Mouse (Mus musculus) CH12.LX (cell line): ENCODE data around the gene Hao2. TPM values are rescaled to one million over a fixed set of nuclear protein-coding genes. Genes with fewer than 3 reads are reported as not detected.

Experiments
- DNase-seq: peaks from one replicate; pipeline ENCODE4 v3.0.0-alpha.2; 2013; ENCODE audit errors: extremely low read depth
- H3K27ac ChIP-seq: 2 replicates; pipeline ENCODE4 v1.5.1; 2012; ENCODE audit warnings: low read depth, mild to moderate bottlenecking, control low read depth, moderate library complexity; ENCODE audit not compliant: insufficient read depth
- H3K27me3 ChIP-seq: replicated peaks from 2 replicates; pipeline ENCODE3; 2012; ENCODE audit warnings: inconsistent platforms
- H3K36me3 ChIP-seq, 2 experiments: replicated peaks in 1 of 2; 2 replicates each; pipeline versions ENCODE3 to v1.6.1; 2012; ENCODE audit warnings: inconsistent platforms in 1 of 2, low read length in 1 of 2, mild to moderate bottlenecking in 1 of 2, mixed read lengths in 1 of 2, moderate library complexity in 1 of 2; ENCODE audit not compliant: control insufficient read depth in 1 of 2, insufficient read depth in 1 of 2
- H3K4me1 ChIP-seq, 2 experiments: 2 replicates each; pipeline ENCODE4 v1.6.1; 2012; ENCODE audit warnings: inconsistent platforms in 1 of 2, moderate library complexity in 1 of 2; ENCODE audit not compliant: insufficient read depth in 2 of 2, control insufficient read depth in 1 of 2
- H3K4me2 ChIP-seq: 2 replicates; pipeline ENCODE4 v1.6.1; 2012; ENCODE audit warnings: low read depth, mild to moderate bottlenecking, control low read depth; ENCODE audit not compliant: poor library complexity, insufficient read depth, severe bottlenecking
- H3K4me3 ChIP-seq, 3 experiments: fragments of 150-350 bp in 1 of 3; sonication (generic) in 1 of 3; replicated peaks in 1 of 3; 2 replicates each; pipeline versions ENCODE3 to v1.5.1; 2011 to 2012; ENCODE audit warnings: low read depth in 2 of 3, low read length in 2 of 3, mild to moderate bottlenecking in 2 of 3, moderate library complexity in 2 of 3, control low read depth in 1 of 3, improper control_type of control experiment in 1 of 3, inconsistent platforms in 1 of 3, mixed read lengths in 1 of 3; ENCODE audit not compliant: poor library complexity in 1 of 3
- H3K79me2 ChIP-seq: replicated peaks from 2 replicates; pipeline ENCODE4 v1.6.1; 2012; ENCODE audit warnings: mild to moderate bottlenecking, moderate library complexity; ENCODE audit not compliant: control insufficient read depth, poor library complexity, insufficient read depth, severe bottlenecking; ENCODE audit errors: extremely low read depth
- H3K9ac ChIP-seq: 2 replicates; pipeline ENCODE4 v1.6.1; 2012; ENCODE audit warnings: low read depth, mild to moderate bottlenecking, control low read depth, moderate library complexity; ENCODE audit not compliant: insufficient read depth
- H3K9me3 ChIP-seq: replicated peaks from 2 replicates; pipeline ENCODE3; 2012; ENCODE audit warnings: low read length, inconsistent platforms, mixed read lengths
- BHLHE40 ChIP-seq: IDR thresholded peaks from 2 replicates; pipeline ENCODE4 v1.6.1; 2011; ENCODE audit warnings: mild to moderate bottlenecking, low read depth, low read length, improper control_type of control experiment
- CHD1 ChIP-seq: IDR thresholded peaks from 2 replicates; pipeline ENCODE4 v1.6.1; 2012; ENCODE audit warnings: low read depth, low read length, improper control_type of control experiment, inconsistent platforms
- CTCF ChIP-seq, 2 experiments: IDR thresholded peaks in 1 of 2; conservative IDR thresholded peaks in 1 of 2; 2 replicates each; pipeline ENCODE4 v1.5.1; 2011 to 2012; ENCODE audit warnings: low read depth in 2 of 2, low read length in 2 of 2, improper control_type of control experiment in 1 of 2, inconsistent platforms in 1 of 2, mild to moderate bottlenecking in 1 of 2, moderate library complexity in 1 of 2
- E2F4 ChIP-seq: IDR thresholded peaks from 2 replicates; pipeline ENCODE4 v1.6.1; 2011; ENCODE audit warnings: low read depth, low read length, improper control_type of control experiment; ENCODE audit not compliant: insufficient replicate concordance
- HCFC1 ChIP-seq: IDR thresholded peaks from 2 replicates; pipeline ENCODE4 v1.6.1; 2012; ENCODE audit warnings: low read depth, mild to moderate bottlenecking, inconsistent platforms, low read length, improper control_type of control experiment
- IRF4 ChIP-seq: IDR thresholded peaks from 2 replicates; pipeline ENCODE4 v1.6.1; 2014; ENCODE audit warnings: low read depth, mild to moderate bottlenecking, inconsistent platforms, low read length, improper control_type of control experiment
- JUN ChIP-seq: IDR thresholded peaks from 2 replicates; pipeline ENCODE4 v1.6.1; 2011; ENCODE audit warnings: low read depth, mild to moderate bottlenecking, low read length, improper control_type of control experiment, moderate library complexity; ENCODE audit not compliant: insufficient read depth
- KAT2A ChIP-seq: IDR thresholded peaks from 2 replicates; pipeline ENCODE4 v1.6.1; 2012; ENCODE audit warnings: low read length, improper control_type of control experiment, inconsistent platforms; ENCODE audit not compliant: insufficient replicate concordance
- MAX ChIP-seq: IDR thresholded peaks from 2 replicates; pipeline ENCODE4 v1.6.1; 2011; ENCODE audit warnings: low read length, improper control_type of control experiment
- MEF2A ChIP-seq: IDR thresholded peaks from 2 replicates; pipeline ENCODE4 v1.6.1; 2014; ENCODE audit warnings: low read depth, mild to moderate bottlenecking, inconsistent platforms, low read length, improper control_type of control experiment, borderline replicate concordance
- MXI1 ChIP-seq: IDR thresholded peaks from 2 replicates; pipeline ENCODE4 v1.6.1; 2011; ENCODE audit warnings: mild to moderate bottlenecking, low read depth, low read length, improper control_type of control experiment
- NRF1 ChIP-seq: IDR thresholded peaks from 2 replicates; pipeline ENCODE4 v1.6.1; 2014; ENCODE audit warnings: low read depth, mild to moderate bottlenecking, inconsistent platforms, low read length, improper control_type of control experiment, moderate library complexity
- PAX5 ChIP-seq: IDR thresholded peaks from 2 replicates; pipeline ENCODE4 v1.6.1; 2012; ENCODE audit warnings: low read length, inconsistent platforms, mixed read lengths
- POLR2AphosphoS2 ChIP-seq: IDR thresholded peaks from 2 replicates; pipeline ENCODE4 v1.6.1; 2011; ENCODE audit warnings: low read depth, low read length, improper control_type of control experiment
- SIN3A ChIP-seq: IDR thresholded peaks from 2 replicates; pipeline ENCODE4 v1.6.1; 2012; ENCODE audit warnings: low read length, improper control_type of control experiment, inconsistent platforms
- SMC3 ChIP-seq: IDR thresholded peaks from 2 replicates; pipeline ENCODE4 v1.6.1; 2011; ENCODE audit warnings: low read depth, low read length, improper control_type of control experiment
- USF1 ChIP-seq: IDR thresholded peaks from 2 replicates; pipeline ENCODE4 v1.6.1; 2014; ENCODE audit warnings: low read depth, mild to moderate bottlenecking, inconsistent platforms, low read length, improper control_type of control experiment
- USF2 ChIP-seq: conservative IDR thresholded peaks from 2 replicates; pipeline ENCODE4 v1.6.1; 2011; ENCODE audit warnings: low read depth, low read length, improper control_type of control experiment
- ZKSCAN1 ChIP-seq: IDR thresholded peaks from 2 replicates; pipeline ENCODE4 v1.6.1; 2012; ENCODE audit warnings: low read depth, inconsistent platforms, low read length, improper control_type of control experiment, borderline replicate concordance
- ZMIZ1 ChIP-seq: IDR thresholded peaks from 2 replicates; pipeline ENCODE4 v1.6.1; 2012; ENCODE audit warnings: low read depth, mild to moderate bottlenecking, inconsistent platforms, low read length, improper control_type of control experiment
- dilution Hi-C: fragments of 300-500 bp; cut with MboI; formaldehyde crosslinking; loops from 2 replicates; pipeline ENCODE4 v1.14.3; 2020; ENCODE audit warnings: low sequenced_read_pairs; ENCODE audit not compliant: extremely low pct_unique_long_range_greater_than_20kb, extremely low pct_ligation_motif_present
- in situ Hi-C: fragments of 300-500 bp; cut with MboI; formaldehyde crosslinking; loops from 3 replicates; pipeline ENCODE4 v1.14.3; 2019; ENCODE audit warnings: low sequenced_read_pairs, low pct_ligation_motif_present, low pct_unique_long_range_greater_than_20kb, mixed read lengths
- polyA plus RNA-seq: library from polyadenylated mRNA; unstranded; fragments of >175 nt; gene quantifications from 2 replicates; pipeline ENCODE4 v1.2.1, GENCODE M21; 2012; ENCODE audit warnings: low read depth; ENCODE audit not compliant: insufficient read length
- total RNA-seq, 2 experiments: library from RNA; depleted of rRNA; stranded (reverse); fragments of 300-350 nt in 1 of 2; fragments of >200 nt in 1 of 2; gene quantifications; 2 replicates each; pipeline ENCODE4 v1.2.3; 2012 to 2014

Hao2 gene
- total and polyA plus RNA-seq, 3 experiments, result not detected

DNA sequence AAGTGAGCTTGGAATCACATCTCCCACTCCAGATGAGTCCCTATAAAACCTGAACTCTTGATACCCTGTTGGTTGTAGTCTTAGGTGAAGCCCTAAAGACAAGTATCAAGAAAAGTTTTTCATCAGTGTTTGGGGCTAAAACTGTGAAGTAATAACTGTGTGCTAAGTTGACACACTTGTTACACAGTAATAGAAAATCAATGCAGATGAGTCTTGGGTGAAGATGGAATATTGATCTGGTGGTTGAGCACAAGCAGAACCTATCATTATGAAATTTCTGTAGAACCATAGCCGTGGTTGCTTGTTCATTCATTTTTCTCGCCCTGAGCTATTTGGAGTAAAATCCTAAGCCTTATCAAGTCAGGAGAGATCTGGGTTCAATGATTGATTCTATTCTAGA lies 24.8 kb downstream of the Hao2 start:
- Histone ChIP-seq H3K4me3 (no peak overlapping the region), H3K79me2 (no peaks in the 10 kb centered on the region), H3K4me1 (no peaks in the 10 kb centered on the region), H3K4me2 (no peak overlapping the region), H3K27ac (no peak overlapping the region), H3K9ac (no peak overlapping the region), H3K36me3 (no peaks in the 10 kb centered on the region), H3K27me3 (no peaks in the 10 kb centered on the region), H3K9me3 (no peaks in the 10 kb centered on the region)
- DNase-seq, result no peak
- TF ChIP-seq SMC3 (no peak), HCFC1 (no peak), PAX5 (no peak), ZKSCAN1 (no peak), CTCF (conservative IDR thresholded peaks at IDR 0.05 in 1 of 2, IDR thresholded peaks at IDR 0.05 in 1 of 2; ENCODE audit: low read depth in 2 of 2, low read length in 2 of 2) (no peak)
- dilution Hi-C loops, result no loop called here
- in situ Hi-C loops, result no loop called here

DNA sequence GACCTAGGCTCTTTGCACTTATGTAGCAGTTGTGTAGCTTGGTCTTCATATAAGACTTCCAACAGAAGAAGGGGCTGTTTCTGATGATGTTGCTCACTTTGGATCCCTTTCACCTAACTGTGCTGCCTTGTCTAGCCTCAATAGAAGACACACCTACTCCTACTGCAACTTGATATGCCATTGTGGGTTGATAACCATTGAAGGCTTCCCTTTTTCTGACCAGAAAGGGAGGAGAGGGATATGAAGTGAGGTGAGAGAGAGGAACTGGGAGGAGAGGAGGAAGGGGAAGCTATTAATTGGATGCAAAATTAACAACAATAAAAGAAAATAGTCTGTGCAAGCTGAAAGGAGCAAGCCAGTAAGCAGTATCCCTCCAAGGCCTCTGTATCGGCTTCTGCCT lies 30.2 kb downstream of the Hao2 start:
- Histone ChIP-seq H3K27me3 (peaks cover 2% of the 10 kb centered on the region), H3K9ac (no peak overlapping the region), H3K36me3 (no peaks in the 10 kb centered on the region), H3K4me2 (no peak overlapping the region), H3K79me2 (no peaks in the 10 kb centered on the region), H3K4me1 (no peaks in the 10 kb centered on the region), H3K27ac (no peak overlapping the region), H3K9me3 (no peaks in the 10 kb centered on the region), H3K4me3 (no peak overlapping the region)
- in situ Hi-C loops, result no loop called here
- dilution Hi-C loops, result no loop called here
- DNase-seq, result no peak
- TF ChIP-seq BHLHE40 (no peak), IRF4 (no peak), HCFC1 (no peak)

DNA sequence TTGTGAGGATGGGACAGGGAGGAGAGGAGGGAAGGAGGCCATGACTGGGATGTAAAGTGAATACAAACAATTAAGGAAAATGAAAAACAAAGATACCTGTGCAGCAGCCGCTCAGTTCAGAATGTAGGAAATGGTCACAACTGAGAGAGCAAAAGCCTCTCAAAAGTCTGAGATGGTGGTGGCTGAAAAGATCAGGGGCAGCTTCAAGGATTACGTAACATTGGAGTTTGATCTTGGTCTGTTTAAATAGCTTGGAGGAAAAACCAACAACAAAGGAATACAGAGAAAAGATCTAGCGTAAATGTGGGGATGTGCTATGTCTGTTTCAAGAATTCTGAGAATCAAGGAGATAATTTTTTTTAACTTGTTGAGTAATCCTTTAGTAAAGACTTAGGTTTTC lies 33.5 kb downstream of the Hao2 start, which contains the start of gene Hsd3b1:
Gene Hsd3b1 (minus strand): TSS at position 219 of the 400 bp plus-strand sequence.
- H3K4me2 ChIP-seq, result no peak within 1 kb of the TSS
- no peak within 1 kb of the TSS for H3K9ac ChIP-seq

More for the DNA sequence above, 33.5 kb downstream of the Hao2 start, which contains the start of gene Hsd3b1:
- H3K27me3 ChIP-seq, result peaks cover 2% of the 10 kb centered on the region
- H3K9me3 ChIP-seq, result no peaks in the 10 kb centered on the region
- TF ChIP-seq USF1, result no peak
- TF ChIP-seq IRF4, result no peak
- TF ChIP-seq E2F4, result no peak
- no peak for TF ChIP-seq BHLHE40
- no peak for TF ChIP-seq ZMIZ1
- TF ChIP-seq POLR2AphosphoS2, result no peak
- no peak for TF ChIP-seq ZKSCAN1
- TF ChIP-seq MEF2A, result no peak
- no peak for TF ChIP-seq USF2
- TF ChIP-seq NRF1, result no peak
- no peak for TF ChIP-seq JUN
- TF ChIP-seq MXI1, result no peak
- no peak for TF ChIP-seq KAT2A
- TF ChIP-seq CHD1, result no peak
- TF ChIP-seq SIN3A, result no peak
- TF ChIP-seq MAX, result no peak
- dilution Hi-C loops (no loop called here), in situ Hi-C loops (no loop called here)
- H3K4me3 ChIP-seq, result no peak within 1 kb of the TSS
- H3K36me3 ChIP-seq, result no peaks in the 10 kb centered on the region
- H3K4me1 ChIP-seq, result no peaks in the 10 kb centered on the region
- no peaks in the 10 kb centered on the region for H3K79me2 ChIP-seq
- no peak within 1 kb of the TSS for H3K27ac ChIP-seq
- DNase-seq, result no peak
